Mouse (Mus musculus): ENCODE measurements around the gene Stim1. TPM values are rescaled to one million over a fixed set of nuclear protein-coding genes. Genes with fewer than 3 reads are reported as not detected.
"Not testable (repeated sequence)": the region's sequence is repeated elsewhere in the genome, so short reads cannot be mapped to it uniquely, and the experiment has no call there.

The Stim1 gene
- total RNA-seq, 2 experiments from 2014 or later: 74.4 to 80.5 TPM

GRCm38 (mm10) chr7:102248691-102249404 is 18.8 kb upstream of the Stim1 start:
- DNase-seq (ENCODE audit: low spot score in 2 of 2): no peak

DNA sequence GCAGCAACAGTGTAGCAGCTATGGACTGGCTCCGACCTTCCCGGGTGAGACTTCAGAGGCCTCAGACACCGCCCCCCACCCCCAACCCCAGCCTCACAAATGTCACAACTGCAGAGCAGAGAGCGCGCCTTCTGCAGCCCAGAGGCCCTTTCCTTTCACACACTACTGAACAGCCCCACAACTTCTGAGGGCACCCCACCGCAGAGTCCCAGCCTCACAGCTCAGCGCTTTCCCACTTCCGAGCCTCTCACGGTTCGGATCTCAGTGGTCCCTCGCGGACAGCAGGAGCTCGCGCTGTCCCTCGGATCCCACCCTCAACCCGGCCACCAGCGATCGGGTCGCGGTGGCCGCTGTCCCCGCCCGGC is 18.1 kb upstream of the Stim1 start:
- peak in 1 of 2 experiments; percentile 22 for DNase-seq (ENCODE audit: low spot score in 2 of 2)

- DNase-seq (ENCODE audit: low spot score in 2 of 2): peak; percentile 38 to 67
Observed at GRCm38 (mm10) chr7:102249896-102250630, 17.5 kb upstream of the Stim1 start.

GRCm38 (mm10) chr7:102250631-102251214 is 16.9 kb upstream of the Stim1 start:
- DNase-seq (ENCODE audit: low spot score in 2 of 2): peak; percentile 90

DNA sequence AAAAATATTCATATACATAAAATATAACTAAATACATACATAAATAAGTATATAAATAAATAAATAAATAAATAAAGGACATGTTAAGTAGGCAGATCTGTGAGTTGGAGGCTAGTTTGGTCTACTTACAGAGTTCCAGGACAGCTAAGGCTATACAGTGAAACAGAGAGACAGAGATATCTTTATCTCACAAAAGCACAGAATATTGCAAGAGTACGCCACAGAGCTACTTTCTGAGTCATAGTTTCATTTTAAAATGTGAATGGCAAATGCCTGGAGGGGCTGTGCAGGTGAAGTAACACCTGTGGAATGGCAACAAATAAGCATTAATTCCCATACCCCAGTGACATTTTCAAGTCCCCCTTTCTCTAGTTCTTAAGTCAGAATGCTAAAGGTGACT is 14.0 kb upstream of the Stim1 start:
- no peak for DNase-seq (ENCODE audit: low spot score in 2 of 2)

GRCm38 (mm10) chr7:102255954-102256353 is 11.7 kb upstream of the Stim1 start, which contains the start of gene Rhog:
Rhog (minus strand) TSS chr7:102256054.
- DNase-seq (ENCODE audit: low spot score in 2 of 2): no peak

GRCm38 (mm10) chr7:102256636-102257035 is 11.0 kb upstream of the Stim1 start:
- DNase-seq (ENCODE audit: low spot score in 2 of 2): no peak

DNA sequence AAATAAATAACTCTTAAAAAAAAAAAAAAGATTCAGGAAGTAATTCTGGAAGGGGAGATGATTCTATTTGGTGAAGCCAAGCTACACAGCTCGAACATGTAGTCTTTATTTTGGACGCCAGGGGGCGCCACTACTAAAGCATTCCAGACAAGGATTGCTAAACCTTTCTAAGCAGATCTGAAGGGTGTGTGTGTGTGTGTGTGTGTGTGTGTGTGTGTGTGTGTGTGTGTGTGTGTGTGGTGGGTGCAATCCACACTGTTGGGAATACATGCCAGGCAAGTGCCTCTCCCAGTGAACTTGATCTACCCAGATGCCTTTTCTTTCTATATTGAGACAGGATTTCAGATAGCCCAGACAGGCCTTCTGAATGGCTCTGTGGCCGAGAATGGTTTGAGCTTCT is 9.4 kb upstream of the Stim1 start:
- peak; percentile 77 to 86 for DNase-seq (ENCODE audit: low spot score in 2 of 2)

- DNase-seq (ENCODE audit: low spot score in 2 of 2): no peak
Observed at GRCm38 (mm10) chr7:102258753-102259152, 8.9 kb upstream of the Stim1 start.

- DNase-seq (ENCODE audit: low spot score in 2 of 2): no peak
Observed at GRCm38 (mm10) chr7:102259716-102260479, 7.7 kb upstream of the Stim1 start.

GRCm38 (mm10) chr7:102260518-102260917 is 7.1 kb upstream of the Stim1 start:
- DNase-seq (ENCODE audit: low spot score in 2 of 2): no peak

GRCm38 (mm10) chr7:102263020-102263419 is 4.6 kb upstream of the Stim1 start:
- no peak for DNase-seq (ENCODE audit: low spot score in 2 of 2)

DNA sequence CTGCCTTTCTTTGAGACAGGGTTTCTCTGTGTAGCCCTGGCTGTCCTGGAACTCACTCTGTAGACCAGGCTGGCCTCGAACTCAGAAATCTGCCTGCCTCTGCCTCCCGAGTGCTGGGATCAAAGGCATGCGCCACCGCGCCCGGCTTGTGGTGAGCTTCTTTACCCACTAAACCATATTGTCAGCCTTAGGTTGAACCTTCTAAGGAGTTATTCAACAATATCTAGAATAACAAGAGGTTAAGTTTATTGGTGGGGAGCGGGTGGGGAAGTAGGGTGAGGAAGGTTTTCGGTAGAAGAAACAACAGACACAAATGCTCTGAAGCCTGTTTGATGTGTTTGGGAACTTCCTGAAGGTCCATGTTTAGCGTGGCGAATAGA is 1.6 kb upstream of the Stim1 start:
- DNase-seq (ENCODE audit: low spot score in 2 of 2): not testable (repeated sequence)

GRCm38 (mm10) chr7:102266401-102267042 is 1.1 kb upstream of the Stim1 start:
- no peak for DNase-seq (ENCODE audit: low spot score in 2 of 2)

DNA sequence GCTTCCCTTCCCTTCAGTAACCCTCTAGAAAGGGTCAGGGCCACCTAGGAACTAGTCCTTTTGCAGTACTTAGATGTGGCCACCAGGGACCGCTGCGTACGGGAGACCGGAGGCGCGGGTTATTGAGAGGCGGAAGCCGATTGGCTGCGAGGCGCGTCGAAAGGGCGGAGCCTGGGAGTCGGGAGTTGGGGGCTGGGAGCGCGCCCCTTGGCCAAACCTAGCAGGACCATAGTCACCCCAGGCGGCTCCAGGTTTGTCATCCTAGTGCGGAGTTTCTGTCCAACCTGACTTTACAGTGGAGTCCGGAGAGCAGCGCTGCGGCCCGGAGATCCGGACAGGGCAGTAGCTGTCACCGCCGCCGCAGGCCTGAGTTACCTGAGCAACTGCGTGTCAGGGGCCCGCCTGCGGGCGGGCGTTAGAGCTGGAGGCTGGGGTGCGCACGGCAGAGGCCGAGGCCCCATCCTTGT is 460 bp upstream of the Stim1 start:
- DNase-seq (ENCODE audit: low spot score in 2 of 2): peak; percentile 95 to 98

- DNase-seq (ENCODE audit: low spot score in 2 of 2): no peak
Observed at GRCm38 (mm10) chr7:102268395-102268748, 766 bp downstream of the Stim1 start.

DNA sequence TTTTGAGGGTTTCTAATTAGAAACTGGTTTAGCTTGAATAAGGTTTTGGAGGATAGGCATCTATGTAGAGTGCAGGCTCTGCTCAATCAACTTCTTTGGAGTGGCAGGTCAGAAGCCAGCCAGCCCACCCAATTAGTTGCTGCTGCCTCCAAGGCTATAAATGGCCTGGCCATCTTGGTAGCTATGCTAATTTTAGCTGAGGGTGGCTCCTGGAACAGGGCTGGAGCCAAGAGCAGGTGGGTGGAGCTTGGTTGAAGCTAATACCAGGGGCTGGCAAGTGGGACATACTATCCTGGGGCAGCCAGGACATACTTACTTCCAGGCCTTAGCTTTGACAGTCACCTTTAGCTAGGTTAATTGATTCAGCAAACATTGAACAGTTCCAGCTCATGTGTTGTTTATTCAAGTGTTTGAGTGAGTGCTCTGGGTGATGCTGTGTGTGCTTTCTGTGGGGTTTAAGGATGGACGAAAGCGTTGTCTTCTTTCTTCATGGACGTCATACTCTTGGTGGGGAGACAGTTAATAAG is 4.9 kb downstream of the Stim1 start:
- DNase-seq (ENCODE audit: low spot score in 2 of 2): no peak

- no peak for DNase-seq (ENCODE audit: low spot score in 2 of 2)
Observed at GRCm38 (mm10) chr7:102281403-102281802, 13.8 kb downstream of the Stim1 start.

GRCm38 (mm10) chr7:102282261-102282660 is 14.7 kb downstream of the Stim1 start:
- DNase-seq (ENCODE audit: low spot score in 2 of 2): peak in 1 of 2 experiments; percentile 6

DNA sequence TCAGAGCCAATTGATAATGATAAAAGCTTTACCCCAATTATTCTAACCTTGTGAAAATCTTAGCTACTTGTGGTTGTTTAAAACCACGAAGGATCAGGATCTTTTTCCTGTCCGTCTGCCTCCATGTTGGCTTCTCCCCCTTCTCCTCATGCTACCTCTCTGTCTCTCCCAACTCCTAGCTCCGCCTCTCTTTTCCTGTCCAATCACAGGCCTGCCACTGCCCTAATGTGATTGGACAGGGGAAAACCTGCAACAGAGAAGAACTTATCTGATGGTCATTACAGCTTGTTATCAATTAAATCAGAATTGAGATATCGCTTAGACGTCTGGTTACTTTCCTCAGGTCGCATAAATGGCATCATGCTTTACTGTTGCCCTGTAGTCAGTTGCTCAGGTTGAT is 21.9 kb downstream of the Stim1 start:
- no peak for DNase-seq (ENCODE audit: low spot score in 2 of 2)

DNA sequence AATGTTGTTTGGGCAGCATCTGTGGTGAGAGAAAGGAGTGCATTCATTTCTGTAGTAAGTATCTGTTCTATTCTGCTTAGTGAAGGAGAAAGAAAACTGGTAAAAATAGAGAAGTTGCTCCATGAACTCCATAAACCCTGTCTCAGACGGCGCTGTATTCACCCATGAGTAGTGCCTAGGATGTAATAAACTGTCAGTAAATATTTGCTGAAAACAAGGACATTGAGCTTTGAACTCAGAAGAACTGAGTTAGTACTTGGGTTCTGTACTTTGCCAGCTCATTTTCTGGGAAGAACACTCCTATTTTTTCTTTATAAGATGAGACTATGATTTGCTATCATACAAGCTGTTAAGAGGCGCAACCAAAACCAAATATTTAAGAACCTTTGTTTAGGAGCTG is 24.6 kb downstream of the Stim1 start:
- no peak for DNase-seq (ENCODE audit: low spot score in 2 of 2)
